Mouse (Mus musculus) MEL (cell line): Measurements from ENCODE around the gene Rrm1. TPM values are rescaled to one million over a fixed set of nuclear protein-coding genes. Genes with fewer than 3 reads are reported as not detected.
A peak's percentile ranks its signal among the peaks of the same experiment; 100 is the strongest.

Source experiments
- DNase-seq: peaks from one replicate; pipeline ENCODE4 v3.0.0; 2011; ENCODE audit warnings: low read depth, low spot score
- H3K27ac ChIP-seq: 2 replicates; pipeline ENCODE4 v1.5.1; 2012; ENCODE audit warnings: low read depth, mild to moderate bottlenecking, control low read depth, low read length, moderate library complexity; ENCODE audit not compliant: control insufficient read depth
- H3K27me3 ChIP-seq, 2 experiments: fragments of 150-350 bp in 1 of 2; sonication (generic) in 1 of 2; 2 replicates each; pipeline ENCODE4 v1.6.1; 2012; ENCODE audit warnings: low read length in 2 of 2, mild to moderate bottlenecking in 2 of 2, improper control_type of control experiment in 1 of 2, moderate library complexity in 1 of 2; ENCODE audit not compliant: insufficient read depth in 2 of 2, control insufficient read depth in 1 of 2
- H3K36me3 ChIP-seq, 2 experiments: 2 replicates each; pipeline ENCODE4 v1.6.1; 2012 to 2014; ENCODE audit warnings: low read length in 2 of 2, improper control_type of control experiment in 1 of 2, inconsistent platforms in 1 of 2, mild to moderate bottlenecking in 1 of 2; ENCODE audit not compliant: insufficient read depth in 2 of 2, control insufficient read depth in 1 of 2
- H3K4me1 ChIP-seq, 2 experiments: fragments of 150-350 bp in 1 of 2; sonication (generic) in 1 of 2; 2 replicates each; pipeline ENCODE4 v1.6.1; 2012; ENCODE audit warnings: low read length in 2 of 2, improper control_type of control experiment in 1 of 2, mild to moderate bottlenecking in 1 of 2; ENCODE audit not compliant: insufficient read depth in 2 of 2, control insufficient read depth in 1 of 2
- H3K4me3 ChIP-seq, 2 experiments: fragments of 150-350 bp in 1 of 2; sonication (generic) in 1 of 2; 2 replicates each; pipeline ENCODE4 v1.5.1; 2012; ENCODE audit warnings: low read depth in 2 of 2, low read length in 2 of 2, mild to moderate bottlenecking in 2 of 2, moderate library complexity in 2 of 2, control low read depth in 1 of 2, improper control_type of control experiment in 1 of 2; ENCODE audit not compliant: control insufficient read depth in 1 of 2, insufficient read depth in 1 of 2
- H3K79me2 ChIP-seq: 2 replicates; pipeline ENCODE4 v1.6.1; 2012; ENCODE audit warnings: mild to moderate bottlenecking, low read length, moderate library complexity; ENCODE audit not compliant: control insufficient read depth, poor library complexity, insufficient read depth
- H3K9ac ChIP-seq: 2 replicates; pipeline ENCODE4 v1.6.1; 2012; ENCODE audit warnings: low read depth, mild to moderate bottlenecking, control low read depth, low read length, moderate library complexity; ENCODE audit not compliant: control insufficient read depth, poor library complexity, severe bottlenecking
- H3K9me3 ChIP-seq: fragments of 150-350 bp; sonication (generic); replicated peaks from 2 replicates; pipeline ENCODE4 v1.6.1; 2012; ENCODE audit warnings: mild to moderate bottlenecking, low read length, improper control_type of control experiment, moderate library complexity; ENCODE audit not compliant: insufficient read depth
- CHD1 ChIP-seq: IDR thresholded peaks from 2 replicates; pipeline ENCODE4 v1.6.1; 2012; ENCODE audit warnings: low read depth, mild to moderate bottlenecking, inconsistent platforms, low read length, improper control_type of control experiment
- CHD2 ChIP-seq: IDR thresholded peaks from 2 replicates; pipeline ENCODE4 v1.6.1; 2011; ENCODE audit warnings: low read length, improper control_type of control experiment
- E2F4 ChIP-seq: IDR thresholded peaks from 2 replicates; pipeline ENCODE4 v1.6.1; 2011; ENCODE audit warnings: low read depth, low read length, improper control_type of control experiment, borderline replicate concordance
- ELF1 ChIP-seq: IDR thresholded peaks from 2 replicates; pipeline ENCODE4 v1.6.1; 2014; ENCODE audit warnings: low read depth, mild to moderate bottlenecking, inconsistent platforms, low read length, improper control_type of control experiment, moderate library complexity
- ETS1 ChIP-seq: IDR thresholded peaks from 2 replicates; pipeline ENCODE4 v1.6.1; 2012; ENCODE audit warnings: low read depth, mild to moderate bottlenecking, inconsistent platforms, low read length, improper control_type of control experiment, moderate library complexity
- GABPA ChIP-seq: IDR thresholded peaks from 2 replicates; pipeline ENCODE4 v1.6.1; 2012; ENCODE audit warnings: low read depth, mild to moderate bottlenecking, inconsistent platforms, low read length, improper control_type of control experiment, moderate library complexity
- GATA1 ChIP-seq: IDR thresholded peaks from 2 replicates; pipeline ENCODE4 v1.6.1; 2011; ENCODE audit warnings: low read depth, low read length, improper control_type of control experiment
- HCFC1 ChIP-seq: IDR thresholded peaks from 2 replicates; pipeline ENCODE4 v1.6.1; 2012; ENCODE audit warnings: low read depth, mild to moderate bottlenecking, inconsistent platforms, low read length, improper control_type of control experiment, moderate library complexity
- JUND ChIP-seq: IDR thresholded peaks from 2 replicates; pipeline ENCODE4 v1.6.1; 2011; ENCODE audit warnings: low read depth, mild to moderate bottlenecking, improper control_type of control experiment, low read length
- MAX ChIP-seq: IDR thresholded peaks from 2 replicates; pipeline ENCODE4 v1.6.1; 2011; ENCODE audit warnings: low read length, improper control_type of control experiment
- MEF2A ChIP-seq: IDR thresholded peaks from 2 replicates; pipeline ENCODE4 v1.6.1; 2014; ENCODE audit warnings: low read depth, mild to moderate bottlenecking, inconsistent platforms, low read length, improper control_type of control experiment; ENCODE audit not compliant: poor library complexity, insufficient replicate concordance, severe bottlenecking; ENCODE audit errors: extremely low read depth
- MXI1 ChIP-seq: IDR thresholded peaks from 2 replicates; pipeline ENCODE4 v1.6.1; 2011; ENCODE audit warnings: mild to moderate bottlenecking, low read depth, low read length, improper control_type of control experiment
- MYB ChIP-seq: IDR thresholded peaks from 2 replicates; pipeline ENCODE4 v1.6.1; 2011; ENCODE audit warnings: mild to moderate bottlenecking, low read depth, low read length, improper control_type of control experiment
- MYC ChIP-seq: IDR thresholded peaks from 2 replicates; pipeline ENCODE4 v1.6.1; 2011; ENCODE audit warnings: low read depth, mild to moderate bottlenecking, low read length, improper control_type of control experiment, moderate library complexity
- NELFE ChIP-seq: IDR thresholded peaks from 2 replicates; pipeline ENCODE4 v1.6.1; 2011; ENCODE audit warnings: low read depth, low read length, improper control_type of control experiment
- POLR2A ChIP-seq, 2 experiments: IDR thresholded peaks; 2 replicates each; pipeline ENCODE4 v1.6.1; 2011 to 2012; ENCODE audit warnings: low read length in 2 of 2, mild to moderate bottlenecking in 2 of 2, control low read depth in 1 of 2, improper control_type of control experiment in 1 of 2, low read depth in 1 of 2, moderate library complexity in 1 of 2; ENCODE audit not compliant: control insufficient read depth in 1 of 2, insufficient read depth in 1 of 2, poor library complexity in 1 of 2
- RCOR1 ChIP-seq: IDR thresholded peaks from 2 replicates; pipeline ENCODE4 v1.6.1; 2012; ENCODE audit warnings: low read depth, mild to moderate bottlenecking, inconsistent platforms, low read length, improper control_type of control experiment
- SMC3 ChIP-seq: IDR thresholded peaks from 2 replicates; pipeline ENCODE4 v1.6.1; 2011; ENCODE audit warnings: low read depth, low read length, improper control_type of control experiment
- TAL1 ChIP-seq: IDR thresholded peaks from 2 replicates; pipeline ENCODE4 v1.6.1; 2012; ENCODE audit warnings: mild to moderate bottlenecking, inconsistent platforms, low read length, moderate library complexity, mixed read lengths
- TCF12 ChIP-seq: IDR thresholded peaks from 2 replicates; pipeline ENCODE4 v1.6.1; 2014; ENCODE audit warnings: low read depth, mild to moderate bottlenecking, inconsistent platforms, low read length, improper control_type of control experiment, moderate library complexity
- UBTF ChIP-seq: IDR thresholded peaks from 2 replicates; pipeline ENCODE4 v1.6.1; 2012; ENCODE audit warnings: low read depth, mild to moderate bottlenecking, inconsistent platforms, low read length, improper control_type of control experiment, moderate library complexity, borderline replicate concordance; ENCODE audit not compliant: insufficient read depth
- USF1 ChIP-seq: IDR thresholded peaks from 2 replicates; pipeline ENCODE4 v1.6.1; 2014; ENCODE audit warnings: low read depth, mild to moderate bottlenecking, inconsistent platforms, low read length, improper control_type of control experiment, moderate library complexity
- USF2 ChIP-seq, 2 experiments: IDR thresholded peaks; 2 replicates each; pipeline ENCODE4 v1.6.1; 2011 to 2012; ENCODE audit warnings: improper control_type of control experiment in 2 of 2, low read length in 2 of 2, borderline replicate concordance in 1 of 2, inconsistent platforms in 1 of 2, low read depth in 1 of 2, mild to moderate bottlenecking in 1 of 2; ENCODE audit not compliant: insufficient read depth in 1 of 2
- ZC3H11A ChIP-seq: IDR thresholded peaks from 2 replicates; pipeline ENCODE4 v1.6.1; 2012; ENCODE audit warnings: low read depth, mild to moderate bottlenecking, inconsistent platforms, low read length, improper control_type of control experiment
- ZNF384 ChIP-seq: IDR thresholded peaks from 2 replicates; pipeline ENCODE4 v1.6.1; 2012; ENCODE audit warnings: low read depth, mild to moderate bottlenecking, inconsistent platforms, low read length, improper control_type of control experiment
- polyA plus RNA-seq, 2 experiments: library from polyadenylated mRNA; stranded (reverse) in 1 of 2; unstranded in 1 of 2; fragments of >175 nt in 1 of 2; fragments of >200 nt in 1 of 2; gene quantifications; 2 replicates each; pipeline versions ENCODE4 v1.2.1 to v1.2.4; 2012; ENCODE audit warnings: low replicate concordance in 2 of 2, low read depth in 1 of 2; ENCODE audit not compliant: insufficient read length in 2 of 2, insufficient read depth in 1 of 2, missing spikeins in 1 of 2
- total RNA-seq: library from RNA; depleted of rRNA; stranded (reverse); fragments of 300-350 nt; gene quantifications from 2 replicates; pipeline ENCODE4 v1.2.3, GENCODE M21; 2012

Rrm1 gene
- total and polyA plus RNA-seq, 3 experiments, result 147 to 228 TPM; not detected in 1

DNA sequence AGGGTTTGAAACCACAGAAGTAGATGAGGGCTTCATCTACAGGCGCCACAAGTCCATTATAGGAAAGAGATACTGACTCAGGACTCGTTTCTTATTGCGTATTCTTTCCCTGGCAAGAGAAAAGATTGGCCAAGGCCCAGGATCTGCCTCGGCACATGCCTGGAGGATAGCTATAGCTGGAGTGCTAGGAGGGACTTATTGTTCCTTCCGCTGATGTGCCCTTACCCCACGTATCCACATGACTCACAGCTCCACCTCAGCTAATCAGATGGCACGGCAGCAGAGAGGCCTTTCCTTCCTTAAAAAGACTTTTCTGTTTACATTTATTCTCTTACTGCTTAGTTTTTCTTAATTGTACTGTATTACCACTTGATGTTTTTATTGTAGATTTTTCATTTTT is 45.6 kb upstream of the Rrm1 start (continued):
- TF ChIP-seq ETS1 (peak; percentile 62), SMC3 (no peak), POLR2A (IDR thresholded peaks at IDR 0.05; ENCODE audit: control insufficient read depth in 1 of 2, insufficient read depth in 1 of 2, low read depth in 1 of 2, low read length in 2 of 2, poor library complexity in 1 of 2) (peak in 1 of 2 experiments; percentile 63; a peak in 2 of 4 replicates), TAL1 (no peak), TCF12 (0 out of 2 replicates have a peak, but pooled peaks have one; percentile 21), GABPA (no peak), MAX (peak; percentile 81), MYB (no peak)

DNA sequence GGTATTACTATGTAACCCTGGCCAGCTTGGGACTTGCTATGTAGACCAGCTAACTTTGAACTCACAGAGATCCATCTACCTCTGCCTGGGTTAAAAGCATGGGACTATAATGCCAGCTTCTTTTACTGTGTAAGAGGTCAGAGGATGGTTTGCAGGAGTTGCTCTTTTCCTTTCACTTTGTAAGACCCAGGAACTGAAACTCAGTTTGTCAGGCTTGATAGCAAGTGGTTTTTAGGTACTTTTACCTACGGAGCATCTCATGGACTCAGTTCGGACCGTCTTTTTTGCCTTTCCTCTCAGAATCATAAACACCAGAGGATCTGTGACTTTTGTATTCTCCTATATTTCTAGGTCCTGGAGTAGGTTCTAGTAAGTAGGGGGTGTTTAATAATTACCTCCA is 45.2 kb upstream of the Rrm1 start:
- TF ChIP-seq JUND (no peak), MXI1 (no peak), ZC3H11A (no peak), USF2 (IDR thresholded peaks at IDR 0.05; ENCODE audit: borderline replicate concordance in 1 of 2, insufficient read depth in 1 of 2, low read depth in 1 of 2, low read length in 2 of 2) (no peak), E2F4 (no peak), USF1 (no peak), HCFC1 (no peak), CHD1 (no peak), MEF2A (no peak), UBTF (no peak), RCOR1 (no peak), NELFE (no peak), GATA1 (no peak), TAL1 (no peak), GABPA (no peak), MYC (no peak), ELF1 (no peak), CHD2 (no peak), ZNF384 (no peak)
- DNase-seq, result no peak
- peaks cover 21 to 33% of the 10 kb centered on the region in 2 experiments for H3K4me1 ChIP-seq

More for the DNA sequence above, 45.2 kb upstream of the Rrm1 start:
- Histone ChIP-seq H3K4me3 (peak overlapping the region; percentile 9 to 38; a peak in 3 of 4 replicates), H3K27ac (peak overlapping the region; percentile 80), H3K79me2 (0 out of 2 replicates have a peak, but pooled peaks cover 3% of the 10 kb centered on the region), H3K36me3 (peaks cover 0 to 30% of the 10 kb centered on the region in 2 experiments; a peak in 3 of 4 replicates), H3K27me3 (no peaks in the 10 kb centered on the region), H3K9me3 (no peaks in the 10 kb centered on the region), H3K9ac (peak overlapping the region; percentile 50)
